Mouse (Mus musculus) embryonic facial prominence, embryonic 11.5 days (tissue): ENCODE measurements around the gene Phldb1. TPM values are rescaled to one million over a fixed set of nuclear protein-coding genes. Genes with fewer than 3 reads are reported as not detected.
"Not testable (repeated sequence)": the region's sequence is repeated elsewhere in the genome, so short reads cannot be mapped to it uniquely, and the experiment has no call there.

Source experiments
- ATAC-seq: fragments of 200-750 bp; cut with Nextera tagmentation; replicated peaks from 2 replicates; pipeline ENCODE4 v1.8.0; 2017; ENCODE audit warnings: low read depth; ENCODE audit not compliant: insufficient number of reproducible peaks, low FRiP score, low TSS enrichment
- DNase-seq: peaks from one replicate; pipeline ENCODE4 v3.0.0-alpha.2; 2015; ENCODE audit warnings: low spot score
- H3K27ac ChIP-seq: fragments of 300-500 bp; sonication (generic); replicated peaks from 2 replicates; pipeline ENCODE4 v1.5.1; 2014; ENCODE audit warnings: mild to moderate bottlenecking, low read depth, low read length, control low read depth
- H3K27me3 ChIP-seq: fragments of 300-500 bp; sonication (generic); 2 replicates; pipeline ENCODE4 v1.6.1; 2014; ENCODE audit warnings: mild to moderate bottlenecking, low read length, moderate library complexity, mixed read lengths; ENCODE audit not compliant: control insufficient read depth, insufficient read depth
- H3K36me3 ChIP-seq: fragments of 300-500 bp; sonication (generic); replicated peaks from 2 replicates; pipeline ENCODE4 v1.6.1; 2014; ENCODE audit warnings: low read depth, mild to moderate bottlenecking, low read length, moderate library complexity, mixed read lengths; ENCODE audit not compliant: control insufficient read depth, insufficient read depth
- H3K4me1 ChIP-seq: fragments of 300-500 bp; sonication (generic); 2 replicates; pipeline ENCODE4 v1.6.1; 2014; ENCODE audit warnings: low read length, mixed read lengths; ENCODE audit not compliant: control insufficient read depth, insufficient read depth
- H3K4me2 ChIP-seq: fragments of 300-500 bp; sonication (generic); 2 replicates; pipeline ENCODE4 v1.6.1; 2014; ENCODE audit warnings: low read depth, mild to moderate bottlenecking, control low read depth, low read length, moderate library complexity
- H3K4me3 ChIP-seq: fragments of 300-500 bp; sonication (generic); 2 replicates; pipeline ENCODE4 v1.5.1; 2014; ENCODE audit warnings: low read depth, low read length, control low read depth
- H3K9ac ChIP-seq: fragments of 300-500 bp; sonication (generic); replicated peaks from 2 replicates; pipeline ENCODE4 v1.6.1; 2014; ENCODE audit warnings: mild to moderate bottlenecking, control low read depth, low read length
- H3K9me3 ChIP-seq: fragments of 300-500 bp; sonication (generic); replicated peaks from 2 replicates; pipeline ENCODE4 v1.6.1; 2016; ENCODE audit warnings: mild to moderate bottlenecking, low read length, inconsistent platforms, mixed read lengths; ENCODE audit not compliant: control insufficient read depth
- WGBS: fragments of 180-500 bp; shearing (Covaris S2); extraction: QIAGEN DNeasy Blood & Tissue Kit; methylation state at CpG from one replicate; pipeline ENCODE4 v1.1.7; 2014; 5-methylcytosine and 5-hydroxymethylcytosine counted together
- polyA plus RNA-seq: library from polyadenylated mRNA; unstranded; fragments of >200 nt; fragmentation: Nextera tagmentation; extraction: Ambion mirVana; gene quantifications from 2 replicates; pipeline ENCODE4 v1.2.1, GENCODE M21; 2014

Phldb1 gene
- polyA plus RNA-seq, 1 experiment from 2014 or later: 27.8 TPM

DNA sequence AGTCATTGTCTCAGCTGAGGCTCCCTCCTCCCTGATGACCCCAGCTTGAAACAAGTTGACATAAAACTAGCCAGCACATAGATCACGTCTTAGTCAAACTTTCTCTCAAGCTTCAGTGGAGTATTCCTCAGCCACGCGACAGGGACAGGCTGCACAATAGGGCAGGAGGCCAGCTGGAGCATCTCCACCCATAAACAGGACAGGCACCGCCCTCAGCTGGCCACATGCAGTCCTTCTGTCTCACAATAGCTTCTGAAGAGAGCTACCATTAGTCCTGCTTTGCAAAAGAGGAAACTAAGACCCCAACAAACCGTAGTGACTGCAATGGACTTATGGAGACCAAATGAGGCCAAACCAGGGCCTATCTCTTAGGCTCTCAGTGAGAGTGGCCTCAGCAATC, 89.5 kb downstream of the Phldb1 start:
- H3K4me3 ChIP-seq: no peak overlapping the region
- ATAC-seq (no peak), DNase-seq (no peak)
- 81% methylated on average over 5 of the region's 5 CpGs for WGBS
- H3K4me2 ChIP-seq: no peak overlapping the region
- no peaks in the 10 kb centered on the region for H3K9me3 ChIP-seq
- H3K36me3 ChIP-seq: no peaks in the 10 kb centered on the region
- no peak overlapping the region for H3K27ac ChIP-seq
- H3K4me1 ChIP-seq: no peaks in the 10 kb centered on the region
- no peaks in the 10 kb centered on the region for H3K27me3 ChIP-seq
- H3K9ac ChIP-seq: no peak overlapping the region

DNA sequence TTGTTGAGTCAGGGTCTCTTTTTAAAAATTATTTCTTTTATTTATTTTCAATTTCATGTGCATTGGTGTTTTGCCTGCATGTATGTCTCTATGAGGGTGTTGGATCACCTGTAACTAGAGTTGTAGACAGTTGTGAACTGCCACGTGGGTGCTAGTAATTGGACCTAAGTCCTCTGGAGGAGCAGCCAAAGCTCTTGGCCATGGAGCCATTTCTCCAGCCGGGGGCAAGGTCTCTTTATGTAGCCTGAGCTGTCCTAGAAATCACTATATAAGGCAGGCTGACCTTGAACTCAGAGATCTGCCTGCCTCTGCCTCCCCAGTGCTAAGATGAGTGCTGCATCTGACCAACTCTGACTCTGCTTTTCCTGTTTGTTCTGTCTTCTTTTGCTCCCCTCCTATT, 90.8 kb downstream of the Phldb1 start:
- 91% methylated on average over 2 of the region's 2 CpGs for WGBS
- H3K4me2 ChIP-seq: no peak overlapping the region
- no peaks in the 10 kb centered on the region for H3K9me3 ChIP-seq
- H3K36me3 ChIP-seq: no peaks in the 10 kb centered on the region
- DNase-seq (no peak), ATAC-seq (no peak)
- H3K4me1 ChIP-seq: no peaks in the 10 kb centered on the region
- H3K4me3 ChIP-seq: no peak overlapping the region
- H3K27ac ChIP-seq: no peak overlapping the region
- no peak overlapping the region for H3K9ac ChIP-seq
- H3K27me3 ChIP-seq: no peaks in the 10 kb centered on the region

DNA sequence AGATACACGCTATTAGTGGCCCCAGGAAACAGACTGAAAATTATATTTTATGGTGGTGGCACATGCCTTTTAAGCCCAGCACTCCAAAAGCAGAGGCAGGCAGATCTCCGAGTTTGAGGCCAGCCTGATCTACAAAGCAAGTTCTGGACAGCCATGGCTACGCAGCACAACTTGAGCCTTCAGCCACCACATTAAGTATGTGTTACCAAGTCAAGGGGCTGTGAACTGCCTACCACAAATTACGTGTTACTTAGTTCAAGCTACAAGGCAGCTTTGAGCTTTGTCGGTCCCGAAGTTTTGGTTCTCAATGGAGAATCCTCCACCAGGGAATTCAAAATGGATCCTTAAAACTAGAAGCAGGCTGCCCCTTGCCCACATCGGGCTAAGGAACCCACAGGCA, 91.9 kb downstream of the Phldb1 start:
- ATAC-seq: no peak
- H3K9ac ChIP-seq: no peak overlapping the region

DNA sequence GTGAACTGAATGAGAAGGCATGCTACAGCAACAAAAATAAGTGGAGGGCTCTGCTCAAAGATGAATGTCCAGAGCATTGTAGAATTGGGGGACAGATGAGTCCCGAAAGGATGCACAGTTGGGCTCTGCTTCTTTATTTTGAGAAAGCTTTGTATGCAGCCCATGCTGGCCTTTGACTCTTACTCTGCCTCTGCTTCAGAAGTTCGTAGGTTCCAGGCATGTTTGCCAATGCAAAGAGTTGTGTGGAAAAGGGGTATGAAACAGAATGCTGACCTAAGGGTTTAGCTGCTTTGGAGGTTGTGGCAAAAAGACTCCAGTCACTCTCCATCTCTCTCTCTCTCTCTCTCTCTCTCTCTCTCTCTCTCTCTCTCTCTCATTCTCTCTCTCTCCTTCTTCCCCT, 93.4 kb downstream of the Phldb1 start:
- Histone ChIP-seq H3K36me3 (peaks cover 12% of the 10 kb centered on the region), H3K4me2 (no peak overlapping the region), H3K9ac (no peak overlapping the region), H3K4me1 (no peaks in the 10 kb centered on the region), H3K27ac (no peak overlapping the region), H3K4me3 (no peak overlapping the region), H3K27me3 (no peaks in the 10 kb centered on the region), H3K9me3 (no peaks in the 10 kb centered on the region)
- DNase-seq: no peak
- 90% methylated on average over 2 of the region's 2 CpGs for WGBS
- no peak for ATAC-seq

More for the DNA sequence above, 91.9 kb downstream of the Phldb1 start:
- H3K4me2 ChIP-seq: no peak overlapping the region
- no peaks in the 10 kb centered on the region for H3K9me3 ChIP-seq
- no peaks in the 10 kb centered on the region for H3K27me3 ChIP-seq
- no peak for DNase-seq
- no peaks in the 10 kb centered on the region for H3K4me1 ChIP-seq
- peaks cover 2% of the 10 kb centered on the region; the same call in 1 of the 2 replicates for H3K36me3 ChIP-seq
- no peak overlapping the region for H3K27ac ChIP-seq
- no peak overlapping the region for H3K4me3 ChIP-seq
- 95% methylated on average over 7 of the region's 7 CpGs for WGBS

DNA sequence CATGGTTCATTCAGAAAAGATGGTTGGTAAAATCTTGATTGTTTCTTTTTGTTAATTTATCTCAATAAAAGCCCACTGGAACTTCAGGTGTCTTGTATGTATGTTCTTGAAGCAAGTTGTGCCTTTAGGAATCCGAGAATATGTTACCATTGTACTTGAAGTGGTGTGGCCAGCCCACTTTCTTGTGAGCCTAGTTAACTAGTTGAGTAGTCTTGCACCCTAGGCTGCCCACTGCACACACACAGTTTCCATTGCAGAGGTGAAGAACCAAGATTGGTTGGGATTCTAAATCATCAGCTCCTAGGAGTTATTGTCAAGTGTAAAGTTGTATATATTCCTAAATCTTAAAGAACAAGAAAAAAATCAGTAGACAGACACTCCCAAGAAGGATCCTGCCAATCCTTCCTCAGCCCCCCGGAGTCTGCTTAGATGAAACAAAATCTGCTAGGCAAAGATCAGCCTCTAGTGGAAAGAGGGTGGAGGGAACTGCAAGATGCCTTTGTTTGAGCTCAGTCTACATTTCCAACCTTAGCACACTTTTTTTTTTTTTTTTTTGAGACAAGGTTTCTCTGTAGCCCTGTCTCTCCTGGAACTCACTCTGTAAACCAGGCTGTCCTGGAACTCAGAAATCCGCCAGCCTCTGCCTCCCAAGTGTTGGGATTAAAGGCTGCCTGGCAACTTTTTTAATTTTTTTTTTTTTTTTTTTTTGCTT, 94.2 kb downstream of the Phldb1 start:
- Histone ChIP-seq H3K4me3 (no peak overlapping the region), H3K4me1 (no peaks in the 10 kb centered on the region), H3K27me3 (no peaks in the 10 kb centered on the region), H3K9me3 (no peaks in the 10 kb centered on the region), H3K4me2 (no peak overlapping the region), H3K36me3 (peaks cover 16% of the 10 kb centered on the region), H3K27ac (no peak overlapping the region), H3K9ac (no peak overlapping the region)
- ATAC-seq: no peak
- DNase-seq: no peak
- WGBS: 92% methylated on average over 3 of the region's 3 CpGs

DNA sequence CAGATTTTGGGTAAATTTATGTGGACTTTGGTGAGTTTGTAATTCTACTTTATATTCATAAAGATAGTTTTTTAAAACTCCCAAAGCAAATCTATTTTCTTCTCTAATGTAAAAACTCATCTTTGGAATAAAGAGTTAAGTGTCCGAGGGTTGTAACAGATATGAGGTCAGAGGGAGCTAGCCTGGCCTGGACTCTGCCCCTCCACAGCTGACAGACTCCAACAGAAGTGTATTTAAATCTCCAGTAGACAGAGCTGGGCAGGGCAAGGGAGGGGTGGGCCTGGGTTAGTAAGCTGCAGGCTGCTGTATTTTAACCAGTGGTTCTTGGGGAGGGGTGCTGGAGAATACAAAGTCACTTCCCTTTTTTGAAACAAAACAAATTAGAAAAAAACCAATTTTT, 95.0 kb downstream of the Phldb1 start:
- peaks cover 20% of the 10 kb centered on the region for H3K36me3 ChIP-seq
- 88% methylated on average over 1 of the region's 1 CpGs for WGBS

DNA sequence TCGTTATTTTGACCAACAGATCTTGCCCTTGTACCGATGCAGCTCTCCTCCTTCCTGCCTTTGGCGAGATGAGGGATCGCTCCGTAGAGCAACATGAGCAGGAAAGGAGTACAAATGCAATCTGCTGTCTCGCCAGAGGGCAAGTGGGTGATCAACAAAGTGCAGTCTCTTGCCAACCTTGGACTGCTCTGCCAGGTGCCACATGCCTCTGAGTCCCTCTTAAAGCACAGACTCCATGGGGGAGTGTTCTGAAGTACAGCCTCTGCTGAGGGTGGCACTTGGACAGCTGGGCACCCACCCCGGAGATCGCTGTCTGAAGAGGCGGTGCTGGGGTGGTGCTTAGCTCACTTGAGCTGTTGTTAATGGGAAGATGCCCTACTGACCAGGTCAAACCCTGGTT, 96.3 kb downstream of the Phldb1 start:
- DNase-seq, H3K9ac ChIP-seq, H3K9me3 ChIP-seq, H3K4me1 ChIP-seq, H3K27me3 ChIP-seq, H3K4me2 ChIP-seq, H3K27ac ChIP-seq, H3K4me3 ChIP-seq, ATAC-seq: not testable (repeated sequence)
- 90% methylated on average over 9 of the region's 9 CpGs for WGBS
- peaks cover 21% of the 10 kb centered on the region for H3K36me3 ChIP-seq

More for the DNA sequence above, 95.0 kb downstream of the Phldb1 start:
- not testable (repeated sequence) for ATAC-seq, H3K9me3 ChIP-seq, H3K4me2 ChIP-seq, H3K27ac ChIP-seq, H3K4me1 ChIP-seq, H3K4me3 ChIP-seq, H3K9ac ChIP-seq, DNase-seq, H3K27me3 ChIP-seq

DNA sequence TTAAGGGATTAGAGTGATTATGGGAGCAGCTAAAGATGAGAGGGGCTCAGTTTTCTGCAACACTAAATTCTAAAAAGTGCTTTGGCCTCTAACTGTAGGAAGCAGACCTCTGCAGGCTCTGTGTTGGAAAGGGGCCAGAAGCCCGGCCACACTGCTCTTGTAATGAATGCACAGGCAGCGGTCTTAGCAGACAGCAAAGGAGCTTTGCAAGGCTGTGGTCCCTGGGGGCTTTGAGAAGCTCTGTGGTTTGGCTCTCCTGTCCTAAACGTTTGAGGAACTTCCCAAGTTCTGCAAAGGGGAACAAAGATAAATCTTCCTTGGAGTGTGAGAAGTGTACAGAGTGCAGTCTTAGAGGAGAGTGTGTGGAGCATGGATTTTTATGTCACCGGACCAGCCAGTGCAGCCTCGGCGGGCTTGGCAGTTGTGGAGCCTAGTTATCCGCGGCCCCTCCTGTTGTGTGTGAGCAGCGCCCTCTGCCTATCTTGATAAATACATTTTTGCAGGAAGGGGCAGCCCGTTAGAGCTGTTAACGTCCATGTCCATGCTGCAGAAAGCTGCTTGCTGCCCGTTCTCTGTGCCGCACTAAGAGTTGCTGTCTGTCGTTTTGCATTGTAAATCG, 97.3 kb downstream of the Phldb1 start:
- H3K4me2 ChIP-seq: no peak overlapping the region
- no peaks in the 10 kb centered on the region for H3K9me3 ChIP-seq
- no peaks in the 10 kb centered on the region for H3K27me3 ChIP-seq
- H3K9ac ChIP-seq: no peak overlapping the region
- no peak for DNase-seq
- H3K27ac ChIP-seq: no peak overlapping the region
- 87% methylated on average over 15 of the region's 15 CpGs for WGBS
- H3K4me3 ChIP-seq: no peak overlapping the region
- no peaks in the 10 kb centered on the region for H3K4me1 ChIP-seq
- peaks cover 21% of the 10 kb centered on the region for H3K36me3 ChIP-seq
- no peak for ATAC-seq
